Mouse (Mus musculus) embryonic fibroblast, embryonic 13.5 days (primary cell): ENCODE data around the gene Pear1. TPM values are rescaled to one million over a fixed set of nuclear protein-coding genes. Genes with fewer than 3 reads are reported as not detected.

Experiments used
- H3K27ac ChIP-seq: 2 replicates; pipeline ENCODE4 v1.5.1; 2012; ENCODE audit warnings: low read length, control low read depth, inconsistent platforms; ENCODE audit not compliant: insufficient read depth
- H3K4me1 ChIP-seq: 2 replicates; pipeline ENCODE4 v1.6.1; 2011; ENCODE audit warnings: low read length; ENCODE audit not compliant: control insufficient read depth, insufficient read depth
- H3K4me3 ChIP-seq: 2 replicates; pipeline ENCODE4 v1.5.1; 2011; ENCODE audit warnings: mild to moderate bottlenecking, control low read depth, low read length; ENCODE audit not compliant: insufficient read depth
- CTCF ChIP-seq: IDR thresholded peaks from 2 replicates; pipeline ENCODE4 v1.5.1; 2011; ENCODE audit warnings: mild to moderate bottlenecking, control low read depth, low read length, moderate library complexity, borderline replicate concordance; ENCODE audit not compliant: insufficient read depth
- POLR2A ChIP-seq: IDR thresholded peaks from 2 replicates; pipeline ENCODE4 v1.6.1; 2011; ENCODE audit warnings: low read depth, mild to moderate bottlenecking, control low read depth, low read length, moderate library complexity
- polyA plus RNA-seq: library from polyadenylated mRNA; stranded (reverse); fragments of >200 nt; gene quantifications from 2 replicates; pipeline ENCODE4 v1.2.4, GENCODE M21; 2011; ENCODE audit warnings: low read depth; ENCODE audit not compliant: missing spikeins, insufficient read length

The Pear1 gene
- polyA plus RNA-seq, 1 experiment, result 74.0 TPM

DNA sequence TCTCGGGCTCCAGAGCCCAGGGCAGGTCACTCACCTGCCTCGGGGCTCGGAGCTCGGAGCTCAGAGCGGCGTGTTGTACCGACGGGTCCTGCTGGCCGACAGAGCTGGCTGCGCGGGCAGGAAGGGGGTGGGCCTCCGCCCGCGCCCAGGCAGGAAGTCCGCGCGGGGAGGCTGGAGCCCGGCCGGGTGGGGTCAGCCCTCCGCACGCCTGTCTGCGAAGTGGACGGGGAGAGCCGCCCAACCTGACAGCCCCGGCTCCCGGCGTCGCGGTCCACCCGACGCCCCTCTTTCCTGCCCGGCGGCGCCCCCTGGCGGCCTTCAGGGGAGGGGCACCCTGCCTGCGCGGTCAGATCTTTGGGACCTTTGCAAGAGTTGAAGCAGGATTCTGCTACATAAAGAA is 55.3 kb downstream of the Pear1 start:
- peaks cover 14% of the 10 kb centered on the region for H3K4me1 ChIP-seq
- H3K4me3 ChIP-seq, result peak overlapping the region; percentile 99
- TF ChIP-seq CTCF, result peak; percentile 63
- TF ChIP-seq POLR2A, result peak; percentile 83

DNA sequence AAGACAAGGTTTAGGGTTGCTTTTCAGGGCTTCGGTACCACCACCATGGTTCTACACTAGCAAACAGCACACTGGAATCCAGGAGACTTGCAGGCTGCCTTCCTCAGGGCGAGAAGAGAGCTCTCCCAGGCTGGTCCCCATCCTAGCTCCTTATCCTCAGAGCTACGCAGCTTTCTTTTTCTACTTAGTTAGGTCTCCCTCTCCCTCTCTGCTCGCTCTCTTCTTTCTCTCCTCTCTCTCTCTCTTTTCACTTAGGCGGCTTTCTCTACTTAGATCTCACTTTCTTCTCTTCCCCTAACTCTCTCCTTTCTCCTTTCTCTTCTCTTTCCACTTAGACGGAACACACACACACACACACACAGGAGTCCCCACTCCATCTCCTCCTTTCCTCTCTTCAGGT is 55.7 kb downstream of the Pear1 start:
- peak overlapping the region; percentile 99 for H3K4me3 ChIP-seq
- peaks cover 17% of the 10 kb centered on the region for H3K4me1 ChIP-seq
- H3K27ac ChIP-seq, result peak overlapping the region; percentile 86
- TF ChIP-seq CTCF, result no peak
- no peak for TF ChIP-seq POLR2A

More for the DNA sequence above, 55.3 kb downstream of the Pear1 start:
- H3K27ac ChIP-seq, result peak overlapping the region; percentile 86

DNA sequence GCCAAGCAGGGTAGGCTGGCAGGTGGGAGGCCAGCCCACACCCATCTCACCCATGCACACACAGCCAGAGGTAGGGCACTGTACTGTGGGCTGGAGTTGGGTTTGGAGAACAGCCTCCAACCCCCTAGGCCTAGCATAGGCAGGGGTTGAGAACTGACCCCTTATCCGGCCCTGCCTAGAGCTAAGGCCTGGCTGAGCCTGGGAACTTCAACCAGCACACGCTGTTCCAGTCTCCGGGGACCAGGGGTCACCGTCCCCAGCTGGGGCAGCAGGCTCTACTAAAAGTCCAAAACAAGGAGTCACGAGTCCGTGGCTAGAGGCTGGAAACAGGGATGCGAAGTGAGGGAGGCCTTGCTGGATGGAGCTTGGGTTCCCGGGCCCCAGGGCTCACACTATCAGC is 56.3 kb downstream of the Pear1 start:
- H3K4me1 ChIP-seq, result peaks cover 21% of the 10 kb centered on the region
- no peak for TF ChIP-seq POLR2A
- TF ChIP-seq CTCF, result no peak
- peak overlapping the region; percentile 99 for H3K4me3 ChIP-seq
- peak overlapping the region; percentile 86 for H3K27ac ChIP-seq

DNA sequence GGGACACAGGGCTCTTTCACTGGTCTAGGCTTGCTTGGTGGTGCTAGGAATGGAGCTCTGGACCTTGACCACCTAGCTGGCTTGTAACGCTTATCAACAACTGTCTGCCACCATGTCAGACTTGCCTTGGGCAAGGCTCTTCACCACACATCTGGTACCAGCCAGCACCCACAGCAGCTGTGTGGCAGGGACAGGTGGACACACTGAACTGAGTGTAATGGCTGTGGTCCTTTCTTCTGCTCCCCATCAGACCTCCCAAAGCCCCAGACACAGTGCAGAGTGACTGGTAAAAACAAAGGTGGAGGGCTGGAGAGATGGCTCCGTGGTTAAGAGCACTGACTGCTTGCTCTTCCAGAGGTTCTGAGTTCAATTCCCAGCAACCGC is 57.8 kb downstream of the Pear1 start:
- peaks cover 25% of the 10 kb centered on the region for H3K4me1 ChIP-seq
- no peak for TF ChIP-seq CTCF
- no peak for TF ChIP-seq POLR2A
- H3K4me3 ChIP-seq, result no peak overlapping the region
- H3K27ac ChIP-seq, result 0 out of 2 replicates have a peak overlapping the region, but pooled peaks have one; percentile 2

DNA sequence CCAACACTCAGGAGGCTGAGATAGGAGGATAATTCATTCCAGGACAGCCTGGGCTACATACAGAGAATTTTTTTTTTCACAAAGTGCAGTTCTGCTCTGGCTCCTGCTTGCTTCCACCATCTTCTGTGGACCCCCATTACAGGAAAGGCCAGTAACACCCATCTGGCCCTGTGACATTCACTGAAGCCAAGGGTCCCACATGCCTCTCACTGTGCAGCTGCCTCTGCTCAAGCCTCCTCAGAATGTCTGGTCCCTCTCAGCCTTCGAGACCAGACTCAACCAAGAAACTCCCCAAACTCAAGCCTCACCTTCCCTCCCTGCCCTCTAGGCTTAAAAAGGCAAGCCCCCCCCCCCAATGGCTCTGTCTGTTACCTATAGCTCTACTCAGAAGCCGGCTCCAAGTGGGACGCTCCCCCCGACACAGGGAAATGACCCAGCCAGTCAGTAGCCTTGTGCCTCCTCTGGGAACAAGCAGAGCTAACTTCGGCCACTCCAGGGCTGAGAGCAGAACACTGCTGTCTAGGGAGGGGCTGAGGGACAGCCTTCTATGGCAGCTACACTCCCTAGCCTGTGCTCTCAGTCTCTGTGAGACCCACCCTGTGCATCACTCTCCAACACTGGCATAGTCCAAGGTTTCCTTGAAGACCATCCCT is 58.3 kb downstream of the Pear1 start:
- Histone ChIP-seq H3K4me3 (no peak overlapping the region), H3K4me1 (peaks cover 28% of the 10 kb centered on the region), H3K27ac (peak overlapping the region; percentile 96)
- TF ChIP-seq CTCF, result no peak
- TF ChIP-seq POLR2A, result no peak

DNA sequence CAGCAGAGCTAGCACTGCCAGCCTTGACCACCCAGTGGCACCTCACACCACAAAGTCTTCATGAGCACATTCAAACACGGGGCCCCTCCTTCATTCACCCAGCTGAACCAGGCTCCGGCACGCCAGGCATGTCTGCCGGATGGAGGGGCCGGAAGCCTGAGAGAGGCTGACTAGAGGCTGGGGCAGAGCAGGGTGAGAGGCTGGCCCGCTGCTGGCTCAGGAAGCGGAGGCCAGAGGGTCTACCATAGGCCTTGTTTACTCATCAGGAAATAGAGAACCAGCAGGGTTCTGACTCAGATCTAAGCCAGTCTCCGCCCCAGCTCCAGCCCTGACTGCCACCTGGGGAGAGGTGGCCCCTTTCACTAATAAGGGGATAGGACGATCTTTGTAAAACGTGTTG is 59.0 kb downstream of the Pear1 start:
- Histone ChIP-seq H3K4me1 (peaks cover 28% of the 10 kb centered on the region), H3K27ac (peak overlapping the region; percentile 96), H3K4me3 (no peak overlapping the region; the same call in 1 of the 2 replicates)
- TF ChIP-seq POLR2A (no peak; the same call in 1 of the 2 replicates), CTCF (no peak)

DNA sequence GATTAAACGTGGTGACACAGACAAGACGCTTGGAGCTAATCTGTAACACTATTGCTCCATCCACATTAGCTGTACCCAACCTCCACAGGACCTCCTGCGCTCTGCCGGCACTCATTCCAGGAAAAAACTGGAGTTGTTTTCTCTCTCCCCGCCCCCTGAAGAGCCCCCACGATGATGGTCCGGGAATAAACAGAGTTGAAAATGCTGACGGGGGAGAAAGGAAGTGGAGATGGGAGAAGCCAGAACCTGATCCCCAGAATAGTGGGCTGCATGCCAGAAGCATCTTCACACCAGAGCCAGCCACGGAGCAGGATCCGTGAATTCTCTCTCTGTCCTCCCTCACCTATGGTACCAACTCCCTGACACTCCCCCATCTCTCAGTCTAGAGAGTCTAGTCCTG is 59.6 kb downstream of the Pear1 start:
- Histone ChIP-seq H3K27ac (peak overlapping the region; percentile 96), H3K4me1 (peaks cover 28% of the 10 kb centered on the region), H3K4me3 (no peak overlapping the region)
- TF ChIP-seq CTCF (no peak), POLR2A (peak; percentile 9)

DNA sequence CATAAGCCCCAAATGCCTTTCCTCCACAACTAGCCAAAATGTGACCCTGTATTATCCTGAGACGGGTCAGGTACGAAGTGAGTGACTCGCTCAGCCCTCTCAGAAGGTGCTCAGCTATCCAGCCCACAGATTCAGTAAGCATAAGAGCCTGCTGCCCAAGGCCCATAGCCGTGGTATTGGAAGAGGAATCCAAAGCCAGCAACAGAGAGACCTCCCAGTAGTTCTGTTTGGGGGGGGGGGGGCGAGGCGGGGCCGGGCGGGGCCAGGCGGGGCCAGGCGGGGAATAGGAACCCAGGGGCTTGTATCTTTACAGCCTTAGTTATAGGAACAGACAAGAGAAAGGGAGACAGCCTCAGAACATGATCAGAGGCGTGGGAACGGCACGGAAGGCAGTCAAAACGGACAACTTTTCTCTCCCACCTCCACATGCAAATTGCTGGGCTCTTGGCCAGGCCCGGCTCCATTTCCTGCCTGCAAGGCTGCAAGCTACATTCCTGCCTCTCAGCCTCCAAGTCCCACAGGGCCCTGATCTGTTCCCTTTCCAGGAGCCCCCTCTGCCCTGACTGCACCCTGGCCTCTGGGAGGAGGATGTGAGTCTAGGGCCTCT is 60.3 kb downstream of the Pear1 start:
- TF ChIP-seq CTCF, result no peak
- peak; percentile 79 for TF ChIP-seq POLR2A
- Histone ChIP-seq H3K27ac (peak overlapping the region; percentile 96), H3K4me1 (peaks cover 33% of the 10 kb centered on the region), H3K4me3 (no peak overlapping the region)

DNA sequence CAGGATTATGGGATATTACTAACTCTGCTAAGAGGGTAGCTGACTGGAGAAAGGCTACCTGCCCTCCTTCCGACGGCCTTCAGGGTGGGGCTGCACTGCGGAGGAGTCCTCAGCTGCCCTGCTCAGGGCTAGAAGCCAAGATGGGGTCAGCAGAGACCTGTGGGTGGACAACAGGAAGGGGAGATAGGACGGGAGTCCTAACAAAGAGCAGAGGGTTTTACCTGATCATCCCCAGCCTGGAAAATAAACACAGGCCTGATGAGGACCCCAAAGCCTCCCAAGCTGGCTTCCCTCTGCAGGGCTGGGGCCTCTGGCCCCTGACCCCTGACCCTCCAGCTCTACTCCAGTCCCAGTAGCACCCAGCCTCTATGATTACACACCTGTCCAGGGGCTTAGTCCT is 60.9 kb downstream of the Pear1 start:
- TF ChIP-seq POLR2A (no peak), CTCF (no peak)
- Histone ChIP-seq H3K4me3 (no peak overlapping the region), H3K27ac (peak overlapping the region; percentile 85), H3K4me1 (peaks cover 35% of the 10 kb centered on the region)
